Mouse (Mus musculus): ENCODE measurements at regions not wholly inside any gene's neighbourhood (a gene's known extent, or its start where the extent isn't known, plus 50 kb on each side); places are given as distances from the start of the nearest gene placed in this dataset.

DNA sequence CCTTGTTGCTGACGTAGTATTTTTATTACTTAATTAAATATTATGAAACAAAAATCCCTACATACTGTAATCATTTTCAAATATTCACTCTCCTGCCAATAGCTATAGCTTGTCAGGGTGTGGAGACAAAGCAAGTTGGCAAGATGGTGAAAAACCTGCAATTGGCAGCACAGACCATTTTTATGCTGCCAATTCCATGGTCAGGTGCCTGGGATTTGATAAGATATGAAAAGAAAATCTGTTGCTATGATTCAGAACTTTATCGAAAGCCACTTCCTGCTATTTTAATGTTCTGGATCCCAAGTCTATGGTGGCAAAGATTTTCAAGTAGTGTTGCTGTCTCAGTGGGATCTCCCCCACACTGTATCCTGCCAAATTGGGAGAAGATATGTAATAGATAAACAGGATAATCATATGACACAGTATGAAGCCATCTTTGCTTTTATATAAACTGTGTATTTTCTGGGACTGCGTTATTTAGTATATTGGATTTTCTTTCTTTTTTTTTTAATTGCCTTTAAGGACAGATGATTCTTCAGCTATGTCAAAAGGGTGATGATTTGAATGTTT is 165.3 kb upstream of the Lrrc3b start:
- DNase-seq (ENCODE audit: low read depth, low spot score): no peak

DNA sequence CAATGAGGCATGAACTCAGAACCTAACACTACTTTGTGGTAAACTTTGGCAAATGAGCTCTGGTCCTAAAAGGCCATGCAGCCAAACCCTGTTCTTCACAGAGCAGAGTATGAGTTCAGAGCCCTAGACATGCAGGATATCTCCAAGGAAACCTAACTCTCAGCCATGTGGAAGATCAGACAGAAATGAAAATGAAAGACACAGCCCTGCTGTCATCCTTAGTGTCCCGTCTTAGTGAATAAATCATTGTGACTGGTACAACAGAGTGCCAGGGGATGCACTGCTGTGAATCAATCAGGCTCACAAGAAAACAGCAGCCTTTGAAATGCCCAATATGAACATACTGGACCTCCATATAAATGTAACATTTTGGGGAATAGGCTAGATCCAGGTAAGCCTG is 171.4 kb upstream of the Lrrc3b start:
- DNase-seq (ENCODE audit: low read depth, low spot score): no peak

DNA sequence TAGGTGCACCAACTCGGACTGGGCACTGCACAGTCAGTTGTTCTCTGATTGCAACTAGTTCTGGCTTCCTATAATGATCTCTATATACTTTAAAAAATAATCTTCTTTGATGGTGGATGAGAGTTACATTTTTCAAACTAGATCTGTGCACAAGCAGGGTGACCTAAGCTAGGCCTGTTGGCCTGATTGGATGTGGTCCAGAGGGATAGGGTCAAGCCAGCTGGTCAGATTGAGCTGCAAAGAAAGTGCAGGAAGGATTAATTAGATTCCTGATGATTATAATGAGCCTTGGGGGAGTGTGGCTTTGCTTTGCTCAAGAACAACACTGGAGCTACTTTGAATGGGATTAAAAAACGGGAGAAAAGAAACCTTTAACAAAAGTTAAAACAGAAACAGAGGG is 195.8 kb upstream of the Lrrc3b start:
- no peak for DNase-seq (ENCODE audit: low read depth, low spot score)

DNA sequence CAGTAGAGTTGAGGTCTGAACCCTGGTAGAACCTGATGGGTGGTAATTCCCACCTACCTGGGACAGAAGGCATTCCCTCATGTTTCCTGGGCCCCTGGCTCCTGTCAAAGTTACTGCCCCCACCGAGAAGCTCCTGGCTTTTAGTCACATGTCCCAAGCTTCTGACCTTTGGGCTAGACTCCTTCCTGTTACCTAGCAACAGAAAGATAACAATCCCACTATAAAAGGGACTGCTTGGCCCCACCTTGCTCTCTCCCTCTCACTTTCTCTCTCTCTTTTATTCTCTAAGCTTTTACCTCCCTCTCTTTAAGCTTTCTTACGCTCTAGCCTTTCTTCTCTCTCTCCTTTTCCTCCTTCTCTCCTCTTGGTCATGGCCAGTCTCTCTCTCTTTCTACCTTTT is 198.9 kb upstream of the Lrrc3b start:
- DNase-seq (ENCODE audit: low read depth, low spot score): no peak

DNA sequence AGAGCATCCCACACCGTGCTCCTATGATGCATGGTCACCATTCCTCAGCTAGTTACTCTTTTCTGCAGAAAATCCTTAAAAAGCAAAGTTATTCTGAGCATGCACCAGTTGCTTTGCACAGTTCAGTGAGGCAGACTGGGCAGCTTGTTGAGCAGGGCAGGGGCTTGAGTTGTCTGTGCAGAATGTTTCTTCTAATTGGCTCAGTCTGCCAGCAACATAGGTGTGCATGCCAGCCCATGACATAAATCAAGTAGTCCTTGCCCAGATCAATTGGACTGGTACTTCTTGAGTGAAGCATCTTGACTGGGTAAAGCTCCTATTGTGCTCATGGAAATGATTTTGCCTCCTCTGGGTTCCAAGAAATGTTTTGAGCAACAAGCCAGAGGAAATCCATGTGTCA is 200.1 kb upstream of the Lrrc3b start:
- no peak for DNase-seq (ENCODE audit: low read depth, low spot score)

DNA sequence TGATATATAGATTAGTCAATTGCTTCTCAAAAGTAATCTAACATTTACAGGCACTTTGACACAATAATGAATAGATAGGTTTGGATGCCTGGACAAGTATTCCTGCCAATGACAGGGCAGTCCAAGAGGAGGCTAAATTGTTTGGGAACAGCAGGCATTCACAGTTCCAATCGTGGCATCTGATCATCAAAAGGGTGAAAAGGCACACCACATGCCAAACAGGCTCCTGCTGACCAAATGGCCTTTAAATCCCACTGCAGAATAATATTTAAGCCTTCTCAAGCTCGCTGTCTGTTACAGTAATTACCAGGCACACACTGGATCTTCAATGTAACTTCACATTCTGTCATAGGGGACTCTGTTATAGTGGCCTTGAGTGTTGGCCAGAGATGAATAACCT is 222.1 kb upstream of the Lrrc3b start:
- DNase-seq (ENCODE audit: low read depth, low spot score): no peak

DNA sequence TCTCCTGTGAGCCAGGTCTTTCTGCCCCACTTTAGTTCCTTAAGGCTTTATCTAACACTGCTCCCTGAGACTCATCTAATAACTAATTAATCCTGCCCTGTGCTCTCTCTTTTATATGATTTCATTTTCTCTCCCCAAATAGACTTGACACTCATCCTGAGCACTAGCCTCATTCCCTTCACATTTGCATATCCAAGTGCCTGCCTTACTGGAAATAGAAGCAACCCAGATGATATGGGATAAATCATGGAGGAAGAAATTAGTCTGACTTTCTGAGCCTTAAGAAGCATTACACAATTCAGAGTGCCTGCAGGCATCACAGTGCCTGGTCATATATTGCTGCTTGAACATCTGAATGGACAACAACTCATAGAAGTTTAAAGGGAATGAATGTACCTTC is 233.5 kb upstream of the Lrrc3b start:
- no peak for DNase-seq (ENCODE audit: low read depth, low spot score)

DNA sequence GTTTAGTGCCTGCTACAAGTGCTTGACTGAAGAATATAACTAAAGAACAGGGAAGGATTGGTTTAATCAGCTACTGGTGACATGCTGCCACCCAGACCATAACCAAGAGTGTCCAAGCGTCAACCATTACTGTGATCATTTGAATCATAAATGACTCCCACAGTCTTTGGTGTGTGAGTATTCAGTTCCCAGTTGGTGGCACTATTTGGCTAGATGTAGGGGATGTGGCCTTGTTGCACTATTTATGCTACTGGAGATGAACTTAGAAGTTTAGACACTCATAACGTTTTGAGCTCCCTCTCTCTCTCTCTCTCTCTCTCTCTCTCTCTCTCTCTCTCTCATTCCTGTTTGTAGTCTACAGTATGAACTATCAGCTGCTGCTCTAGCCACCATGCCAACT is 238.4 kb upstream of the Lrrc3b start:
- DNase-seq (ENCODE audit: low read depth, low spot score): no peak

DNA sequence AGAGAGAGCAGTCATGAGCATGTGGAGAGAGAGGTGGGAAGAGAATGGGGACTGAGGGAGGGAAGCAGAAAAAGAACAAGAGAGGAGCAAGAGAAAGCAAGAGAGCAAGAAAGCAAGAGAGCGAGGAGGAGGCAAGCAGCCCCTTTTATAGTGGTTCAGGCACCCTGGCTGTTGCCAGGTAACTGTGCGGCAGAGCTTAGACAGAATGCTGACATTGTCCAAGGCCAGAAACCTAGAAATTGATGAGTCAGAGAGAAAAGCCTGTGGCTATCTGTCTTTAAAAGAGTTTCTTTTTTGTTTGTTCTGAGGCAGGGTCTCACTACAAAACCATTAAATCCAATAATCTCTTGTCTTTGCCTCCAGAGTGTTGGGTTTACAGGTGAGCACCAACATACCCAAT is 240.7 kb upstream of the Lrrc3b start:
- no peak for DNase-seq (ENCODE audit: low read depth, low spot score)

DNA sequence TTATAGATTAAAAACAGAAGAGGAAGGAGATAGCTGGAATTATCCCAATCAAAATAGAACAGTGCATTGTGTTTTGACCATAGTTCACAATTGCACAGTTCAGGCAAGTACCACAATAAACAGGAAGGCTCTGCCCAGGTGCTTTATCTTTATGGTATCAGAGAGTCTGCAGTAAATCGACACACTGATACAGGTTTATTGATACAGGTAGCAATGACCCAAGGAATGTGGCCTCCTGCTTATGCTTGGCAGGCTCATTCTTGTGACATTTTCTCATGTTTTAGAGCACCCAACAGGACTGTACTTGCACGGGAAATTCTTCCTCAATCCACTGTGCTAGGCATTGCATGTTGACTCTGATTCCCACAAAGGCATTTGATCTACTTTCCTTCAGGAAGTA is 259.2 kb upstream of the Lrrc3b start:
- DNase-seq (ENCODE audit: low read depth, low spot score): no peak

DNA sequence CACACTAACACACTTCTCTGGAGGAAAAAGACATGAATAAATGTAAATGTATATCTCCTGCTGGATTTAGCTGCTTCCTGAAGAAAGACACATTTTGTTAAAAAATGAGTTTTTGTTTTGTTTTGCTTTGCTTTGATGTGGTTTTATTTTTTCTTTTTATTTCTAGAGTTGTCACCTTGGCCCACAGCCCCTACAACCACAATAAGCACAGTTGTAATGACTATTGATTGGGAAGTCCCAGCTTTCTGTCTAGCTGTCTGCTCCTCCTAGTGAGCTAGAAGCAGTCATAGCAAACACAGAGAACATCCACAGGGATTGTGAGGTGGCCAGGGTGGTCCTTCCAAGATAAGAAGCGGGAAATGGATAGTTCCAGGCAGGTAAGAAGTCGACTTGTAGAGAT is 259.8 kb upstream of the Lrrc3b start:
- DNase-seq (ENCODE audit: low read depth, low spot score): no peak

DNA sequence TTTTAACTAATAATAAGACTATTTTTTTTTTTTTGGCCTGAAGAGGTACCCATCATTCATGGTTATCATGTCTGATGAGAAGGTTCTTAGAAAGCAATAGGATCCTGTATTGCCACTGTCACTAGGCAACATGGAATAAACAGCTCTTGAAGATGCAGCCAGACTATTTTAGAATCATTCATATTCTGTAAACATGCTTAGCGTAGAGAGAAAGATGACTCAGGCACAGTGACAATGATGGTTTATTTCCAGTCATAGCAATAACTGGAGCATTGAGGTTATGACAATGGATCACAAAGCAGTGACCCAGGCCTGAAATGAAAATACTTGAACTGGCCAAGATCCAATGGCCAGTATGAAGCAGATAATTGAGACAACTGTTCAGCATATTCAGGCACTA is 283.3 kb upstream of the Lrrc3b start:
- DNase-seq (ENCODE audit: low read depth, low spot score): no peak

DNA sequence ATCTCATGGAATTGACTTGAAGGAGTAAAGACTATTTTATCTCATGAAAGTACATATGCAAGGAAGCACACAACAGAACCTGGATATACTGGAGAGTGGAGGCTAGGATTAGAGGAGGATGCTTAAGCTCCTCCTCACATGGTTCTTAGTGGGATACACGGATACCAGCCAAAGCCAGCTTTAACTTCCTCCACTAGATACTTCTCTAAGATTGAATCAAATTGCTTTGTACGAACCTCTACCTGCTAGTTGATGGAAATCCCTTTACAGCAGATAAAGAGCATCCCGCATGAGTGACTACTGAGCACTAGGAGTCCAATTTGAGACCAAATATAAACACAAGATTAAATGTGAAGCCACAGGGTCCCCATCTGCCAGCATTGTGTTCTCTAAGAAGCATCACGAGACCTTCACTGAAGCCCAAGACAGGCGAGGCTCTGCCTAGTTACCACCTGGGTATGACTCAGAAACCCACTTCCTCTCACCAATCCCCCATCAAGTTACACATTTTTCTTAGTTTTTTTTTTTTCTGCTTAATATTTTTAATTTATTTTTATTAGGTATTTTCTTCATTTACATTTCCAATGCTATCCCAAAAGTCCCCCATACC is 307.9 kb upstream of the Lrrc3b start:
- DNase-seq (ENCODE audit: low read depth, low spot score): no peak

DNA sequence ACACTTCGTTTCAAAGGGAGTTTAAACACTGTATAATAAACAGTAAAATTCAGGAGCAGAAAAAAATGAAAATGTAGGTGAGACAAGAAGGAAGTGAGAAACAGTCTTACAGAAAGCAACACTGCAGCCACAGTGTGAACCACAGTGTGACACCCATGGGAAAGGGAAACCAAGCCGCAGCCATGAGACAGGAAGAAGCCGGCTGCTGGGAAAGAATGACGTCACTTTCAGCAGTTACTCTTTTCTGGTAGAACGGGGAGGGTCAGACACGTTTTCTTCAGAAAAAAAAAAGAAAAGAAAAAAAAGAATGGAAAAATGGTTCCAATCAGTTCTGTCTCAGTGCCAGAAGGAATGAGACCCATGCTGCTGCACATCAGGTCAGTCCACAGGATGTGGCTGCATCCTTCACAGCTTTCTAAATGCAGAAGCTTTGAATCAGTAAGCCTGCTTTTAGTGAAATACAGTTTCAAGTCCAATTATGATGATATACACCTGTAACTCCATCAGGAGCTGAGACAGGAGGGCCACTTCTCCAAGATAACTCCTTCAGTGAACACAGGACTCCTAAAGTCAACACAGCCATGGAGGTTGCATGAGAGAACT is 331.2 kb upstream of the Lrrc3b start:
- peak; percentile 3 for DNase-seq (ENCODE audit: low read depth, low spot score)

DNA sequence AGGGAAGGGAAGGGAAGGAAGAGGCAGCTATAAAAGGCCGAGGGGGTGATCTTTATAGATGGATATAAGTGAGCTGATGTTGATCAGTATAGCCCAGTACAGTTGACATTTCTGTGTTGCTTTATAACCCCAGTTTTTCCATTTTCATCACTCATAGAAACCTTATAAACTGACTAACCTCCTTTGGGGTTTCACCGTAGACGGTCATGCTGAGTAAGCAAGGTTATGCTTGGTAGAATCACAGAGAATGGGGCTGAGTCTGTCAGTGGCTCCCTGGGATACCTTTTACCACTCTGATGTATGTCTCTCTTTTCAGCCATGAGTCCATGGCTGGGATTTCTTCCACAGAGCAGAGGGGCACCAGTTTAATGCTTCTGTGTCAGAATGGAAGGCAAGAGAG is 345.9 kb upstream of the Lrrc3b start:
- no peak for DNase-seq (ENCODE audit: low read depth, low spot score)

DNA sequence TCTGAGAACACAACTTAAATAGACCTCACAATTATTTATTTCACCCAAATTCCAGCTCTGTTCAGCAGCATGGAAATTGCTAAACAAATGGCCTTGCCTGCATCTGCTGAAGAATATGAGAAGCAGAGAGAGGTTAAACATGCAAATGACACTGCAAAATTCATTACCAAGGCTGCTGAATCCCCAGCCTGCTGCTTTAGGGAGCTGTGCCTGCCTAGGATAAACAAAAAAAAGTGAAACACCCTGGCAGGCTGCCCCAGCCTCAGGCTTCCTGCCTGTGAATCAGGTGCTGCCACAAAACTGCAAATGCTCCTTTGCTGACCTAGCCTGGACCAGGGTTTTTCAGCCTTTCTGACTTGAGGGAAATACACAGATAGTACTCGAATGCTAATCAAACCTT is 346.4 kb upstream of the Lrrc3b start:
- DNase-seq (ENCODE audit: low read depth, low spot score): no peak

DNA sequence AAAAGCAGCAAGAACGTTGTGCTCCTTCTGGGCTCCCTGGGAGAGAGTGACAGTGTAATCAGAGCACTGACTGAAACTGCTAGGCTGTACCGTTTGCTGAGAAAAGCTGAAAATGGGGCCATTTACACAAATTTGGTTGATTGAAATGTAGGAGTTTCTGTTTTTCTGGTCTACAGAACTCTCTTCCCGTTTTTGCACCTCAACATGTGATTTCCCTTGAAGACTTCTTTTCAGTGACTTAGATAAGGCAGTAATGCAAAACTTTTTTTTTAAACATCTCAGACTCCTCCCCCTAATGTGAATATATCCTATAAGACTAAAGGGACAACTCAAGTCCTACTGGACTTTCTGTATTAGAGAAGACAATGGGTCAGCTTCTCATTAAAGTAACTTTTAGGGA is 356.9 kb upstream of the Lrrc3b start:
- DNase-seq (ENCODE audit: low read depth, low spot score): no peak

DNA sequence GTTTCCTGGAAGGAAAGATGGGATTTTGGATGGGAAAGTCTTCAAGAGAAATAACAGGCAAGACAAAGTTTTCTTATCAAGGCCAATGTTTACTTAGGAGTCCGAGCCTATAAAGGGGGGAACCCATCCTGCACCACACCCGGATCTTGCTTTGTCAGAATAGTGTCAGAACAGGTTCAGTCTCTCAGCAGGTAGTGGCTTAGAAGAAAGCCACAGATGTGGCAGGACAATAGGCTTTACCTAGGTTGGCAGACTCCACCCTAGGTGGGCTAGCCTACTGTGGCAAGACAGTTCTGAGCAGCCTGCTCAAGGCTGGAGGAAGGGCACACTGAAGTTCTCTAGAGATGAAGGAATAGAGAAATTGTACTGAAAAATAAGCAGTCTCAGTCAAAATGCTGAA is 358.2 kb upstream of the Lrrc3b start:
- DNase-seq (ENCODE audit: low read depth, low spot score): no peak

DNA sequence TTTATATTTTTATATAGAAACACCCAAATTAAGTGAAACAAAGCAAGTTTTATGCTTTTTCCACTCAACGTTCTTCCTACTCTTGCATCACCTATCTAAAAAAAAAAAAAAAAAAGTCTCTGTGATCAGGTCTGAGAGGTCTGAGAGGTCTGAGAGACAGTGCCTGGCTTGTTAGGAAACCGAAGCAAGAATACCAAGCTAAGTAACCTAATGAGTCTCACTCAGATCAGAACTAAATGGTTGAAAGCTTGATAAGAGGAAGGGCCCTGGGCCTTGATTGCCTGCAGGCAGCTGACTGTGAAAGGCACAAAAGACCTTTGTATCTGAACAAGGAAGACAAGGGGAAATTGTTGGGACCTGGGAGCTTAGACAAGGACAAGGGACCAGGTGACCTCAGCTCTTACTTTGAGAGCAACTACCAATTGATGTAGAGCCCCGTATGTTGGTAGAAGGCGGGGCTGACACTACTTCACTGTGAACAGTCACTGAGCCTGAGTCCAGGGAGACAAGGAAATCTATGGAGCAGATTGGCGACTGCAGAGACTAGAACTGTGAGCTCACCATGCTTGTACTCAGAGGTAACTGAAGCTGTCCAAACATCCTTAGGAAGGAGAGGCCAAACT is 362.8 kb upstream of the Lrrc3b start:
- DNase-seq (ENCODE audit: low read depth, low spot score): no peak

DNA sequence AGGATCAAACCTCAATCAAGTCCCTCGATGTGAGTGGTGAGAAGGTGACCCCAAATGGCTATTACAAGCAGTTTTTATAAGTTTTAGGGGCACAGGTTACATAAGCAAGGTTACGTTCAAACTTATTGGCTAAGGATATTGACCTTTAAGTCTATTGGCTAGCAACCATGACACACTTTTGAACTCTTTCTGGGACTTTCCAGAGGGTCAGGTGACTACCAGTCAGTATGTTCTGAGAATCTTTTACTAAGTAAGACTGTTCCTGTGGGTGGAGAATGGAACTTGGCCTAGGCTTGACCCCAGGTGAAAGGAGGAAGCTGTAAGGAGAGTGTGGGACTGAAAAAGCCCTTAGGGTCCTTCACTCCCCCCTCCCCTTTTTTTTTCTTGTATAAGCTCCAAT is 370.3 kb upstream of the Lrrc3b start:
- no peak for DNase-seq (ENCODE audit: low read depth, low spot score)

DNA sequence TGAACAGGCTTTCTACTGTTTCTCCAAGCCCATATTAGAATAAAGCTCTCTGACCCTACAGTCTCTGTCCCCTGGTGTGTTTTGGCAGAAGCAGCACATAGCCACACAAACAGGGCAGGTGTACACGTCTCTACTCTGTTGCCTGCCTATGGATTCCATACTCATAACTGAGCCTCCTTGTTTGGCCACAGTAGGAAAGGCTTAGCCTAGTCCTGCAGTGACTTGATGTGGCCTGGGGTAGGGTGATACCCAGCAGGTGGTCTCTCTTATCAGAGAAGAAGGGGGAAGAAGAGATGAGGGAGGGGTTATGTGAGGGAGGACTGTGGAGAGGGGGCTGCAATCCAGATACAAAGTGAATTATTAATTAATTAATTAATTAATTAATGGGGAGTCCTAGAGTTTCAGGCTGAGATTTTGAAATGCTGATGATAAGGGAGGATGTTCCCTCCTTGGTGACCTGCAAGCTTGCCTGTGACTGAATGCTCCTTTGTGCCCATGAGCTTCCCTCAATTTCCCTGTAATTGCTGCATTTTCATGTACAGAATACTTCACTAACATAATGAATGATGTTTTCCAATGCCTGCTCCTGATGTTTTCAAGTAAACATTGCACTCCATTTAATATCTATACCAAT is 402.7 kb upstream of the Lrrc3b start:
- DNase-seq (ENCODE audit: low read depth, low spot score): no peak

DNA sequence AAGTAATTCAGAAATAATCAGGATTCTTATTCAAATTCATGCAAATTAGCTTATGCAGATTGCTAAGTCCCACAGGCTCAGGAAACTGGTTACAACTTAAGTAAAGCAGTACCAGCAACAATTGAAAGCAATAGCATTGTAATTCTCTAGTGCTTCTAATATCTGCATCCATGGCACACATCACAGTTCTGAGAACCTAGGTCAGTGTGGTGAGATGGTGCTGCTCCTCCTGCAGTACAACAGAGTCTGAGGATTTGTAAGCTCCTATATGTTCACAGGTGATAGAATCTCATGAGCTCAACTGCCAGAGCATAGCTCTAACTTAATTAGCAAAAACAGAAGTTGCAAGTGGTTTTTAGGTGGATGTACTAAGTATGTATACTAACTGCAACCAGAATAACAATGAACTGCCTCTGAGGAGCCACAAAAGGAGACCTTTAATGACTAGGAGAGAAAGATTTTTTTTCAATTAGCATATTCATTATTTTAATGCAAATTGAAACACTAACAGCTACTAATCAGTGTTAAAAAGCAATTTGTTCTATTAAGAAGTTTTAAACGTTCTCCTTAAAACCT is 403.3 kb upstream of the Lrrc3b start:
- no peak for DNase-seq (ENCODE audit: low read depth, low spot score)

DNA sequence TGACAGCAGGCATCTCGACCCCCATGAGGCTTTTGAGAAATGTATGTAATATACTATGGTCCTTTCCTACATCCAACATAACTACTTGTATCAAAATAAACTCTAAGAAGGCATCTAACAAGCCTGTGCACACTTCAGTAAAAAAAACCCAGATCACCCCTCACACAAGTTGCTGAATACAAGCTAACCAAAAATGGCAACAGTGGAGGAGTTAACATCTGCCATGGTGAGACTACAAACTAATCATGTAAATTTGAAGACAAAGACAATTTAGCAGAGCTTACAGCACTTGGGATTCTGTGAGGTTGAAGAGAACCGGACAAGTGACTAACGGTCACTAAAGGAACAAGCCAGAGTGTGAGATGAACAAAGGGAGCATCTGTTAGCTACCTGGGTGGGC is 380.6 kb upstream of the Ngly1 start:
- no peak for DNase-seq (ENCODE audit: low read depth, low spot score)

Measured in 3T3-L1 (cell line).